Mouse (Mus musculus) testis, adult 2 months (tissue): ENCODE data around the gene Trpc5. TPM values are rescaled to one million over a fixed set of nuclear protein-coding genes. Genes with fewer than 3 reads are reported as not detected.

Experiments
- H3K27ac ChIP-seq: fragments of 200-500 bp; 2 replicates; pipeline ENCODE4 v1.5.1; 2012; ENCODE audit warnings: low read depth, low read length; ENCODE audit not compliant: control insufficient read depth, insufficient read depth
- H3K27me3 ChIP-seq: fragments of 200-500 bp; 2 replicates; pipeline ENCODE4 v1.6.1; 2012; ENCODE audit warnings: mild to moderate bottlenecking, low read length, moderate library complexity; ENCODE audit not compliant: control insufficient read depth, insufficient read depth
- H3K36me3 ChIP-seq: fragments of 200-500 bp; 2 replicates; pipeline ENCODE4 v1.6.1; 2012; ENCODE audit warnings: mild to moderate bottlenecking, low read length; ENCODE audit not compliant: control insufficient read depth, insufficient read depth
- H3K4me1 ChIP-seq: fragments of 200-500 bp; 2 replicates; pipeline ENCODE4 v1.6.1; 2012; ENCODE audit warnings: low read length; ENCODE audit not compliant: control insufficient read depth, insufficient read depth
- H3K4me3 ChIP-seq: fragments of 200-500 bp; 2 replicates; pipeline ENCODE4 v1.5.1; 2012; ENCODE audit warnings: low read depth, mild to moderate bottlenecking, low read length, moderate library complexity, mixed read lengths; ENCODE audit not compliant: control insufficient read depth
- CTCF ChIP-seq: fragments of 200-500 bp; IDR thresholded peaks from 2 replicates; pipeline ENCODE4 v1.5.1; 2012; ENCODE audit warnings: low read depth, mild to moderate bottlenecking, inconsistent platforms, low read length, moderate library complexity; ENCODE audit not compliant: control insufficient read depth, insufficient read depth, insufficient replicate concordance
- POLR2A ChIP-seq: fragments of 200-500 bp; IDR thresholded peaks from 2 replicates; pipeline ENCODE4 v1.6.1; 2012; ENCODE audit warnings: low read depth, mild to moderate bottlenecking, inconsistent platforms, low read length, moderate library complexity; ENCODE audit not compliant: control insufficient read depth
- polyA plus RNA-seq: library from polyadenylated mRNA; depleted of rRNA; stranded (reverse); fragments of >200 nt; gene quantifications from 2 replicates; pipeline ENCODE4 v1.2.3, GENCODE M21; 2012; rRNA removed

Gene Trpc5
- polyA plus RNA-seq, 1 experiment: 0.04 TPM

DNA sequence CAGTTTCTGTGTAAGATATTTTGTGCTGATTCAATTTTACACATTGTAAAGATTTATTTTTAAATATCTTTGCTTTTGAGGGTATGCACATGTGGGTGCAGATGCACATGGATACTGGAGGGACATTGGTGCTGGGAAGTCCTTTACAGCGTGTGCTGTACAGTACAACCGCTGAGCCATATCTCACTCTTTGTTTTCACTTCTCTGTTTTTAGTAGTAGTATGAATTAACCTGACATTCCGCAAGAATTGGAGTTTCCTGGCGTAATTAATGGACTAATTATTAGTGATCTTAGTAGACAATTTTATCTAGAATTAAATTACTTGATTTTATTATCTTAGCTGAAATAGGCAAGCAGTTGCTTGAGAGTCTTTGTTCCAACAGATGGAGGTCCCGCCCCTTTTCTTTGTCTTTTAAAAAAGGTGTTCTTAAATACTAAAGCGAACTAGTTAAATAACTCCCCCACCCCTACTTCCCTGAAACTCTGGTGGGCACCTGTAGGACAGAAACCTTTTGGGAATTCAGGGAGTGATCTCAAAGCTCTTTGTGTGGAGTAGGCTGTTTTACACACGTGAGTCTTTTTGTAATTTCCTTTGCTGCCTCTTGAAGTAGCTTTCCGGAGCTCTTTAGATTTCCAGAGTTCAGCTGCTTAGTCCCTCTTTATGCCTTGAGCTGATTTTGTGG, 352.5 kb downstream of the Trpc5 start:
- Histone ChIP-seq H3K27me3 (no peaks in the 10 kb centered on the region), H3K4me3 (no peak overlapping the region), H3K27ac (no peak overlapping the region), H3K36me3 (no peaks in the 10 kb centered on the region), H3K4me1 (no peaks in the 10 kb centered on the region)
- no peak for TF ChIP-seq CTCF
- TF ChIP-seq POLR2A: no peak

Other genes with a start within 250 kb of the Trpc5 start
- gene Trpc5os, start 231.6 kb downstream of the Trpc5 start, polyA plus RNA-seq: 1.7 and 2.6 TPM in 2 replicates
- 0.49 and 0.69 TPM in 2 replicates for gene Rtl4, start 727 bp upstream of the Trpc5 start, polyA plus RNA-seq